Mouse (Mus musculus): ENCODE data around the gene Wfikkn1. TPM values are rescaled to one million over a fixed set of nuclear protein-coding genes. Genes with fewer than 3 reads are reported as not detected.

Gene Wfikkn1
- total RNA-seq, 4 experiments from 2014 or later, result 1.4 to 3.2 (median 1.5) TPM

DNA sequence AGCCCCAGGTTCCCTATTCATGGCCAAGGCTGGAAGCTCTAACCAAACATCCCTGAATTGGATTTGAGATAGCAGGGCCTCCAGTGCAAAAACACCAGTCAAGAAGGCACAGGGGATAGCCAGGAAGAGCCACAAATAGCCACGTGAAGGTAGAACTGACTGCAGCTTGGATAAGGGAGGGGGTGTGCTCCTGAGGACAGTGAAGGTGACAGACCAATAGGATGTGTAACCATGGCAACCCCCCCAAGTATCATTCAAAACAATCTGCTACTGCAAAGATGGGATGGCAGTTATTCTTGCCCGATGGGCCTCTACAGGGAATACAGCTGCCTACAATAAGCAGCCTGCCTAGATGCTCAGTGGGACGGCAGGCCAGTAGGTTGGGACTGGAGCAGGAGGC lies 43.1 kb downstream of the Wfikkn1 start:
- DNase-seq (ENCODE audit: low spot score in 2 of 2), result no peak

GRCm38 (mm10) chr17:25837076-25837410 lies 43.6 kb downstream of the Wfikkn1 start, which contains the start of gene Rhbdl1:
Rhbdl1 (minus strand) TSS chr17:25837295.
- peak in 1 of 2 experiments; percentile 84 for DNase-seq (ENCODE audit: low spot score in 2 of 2)

DNA sequence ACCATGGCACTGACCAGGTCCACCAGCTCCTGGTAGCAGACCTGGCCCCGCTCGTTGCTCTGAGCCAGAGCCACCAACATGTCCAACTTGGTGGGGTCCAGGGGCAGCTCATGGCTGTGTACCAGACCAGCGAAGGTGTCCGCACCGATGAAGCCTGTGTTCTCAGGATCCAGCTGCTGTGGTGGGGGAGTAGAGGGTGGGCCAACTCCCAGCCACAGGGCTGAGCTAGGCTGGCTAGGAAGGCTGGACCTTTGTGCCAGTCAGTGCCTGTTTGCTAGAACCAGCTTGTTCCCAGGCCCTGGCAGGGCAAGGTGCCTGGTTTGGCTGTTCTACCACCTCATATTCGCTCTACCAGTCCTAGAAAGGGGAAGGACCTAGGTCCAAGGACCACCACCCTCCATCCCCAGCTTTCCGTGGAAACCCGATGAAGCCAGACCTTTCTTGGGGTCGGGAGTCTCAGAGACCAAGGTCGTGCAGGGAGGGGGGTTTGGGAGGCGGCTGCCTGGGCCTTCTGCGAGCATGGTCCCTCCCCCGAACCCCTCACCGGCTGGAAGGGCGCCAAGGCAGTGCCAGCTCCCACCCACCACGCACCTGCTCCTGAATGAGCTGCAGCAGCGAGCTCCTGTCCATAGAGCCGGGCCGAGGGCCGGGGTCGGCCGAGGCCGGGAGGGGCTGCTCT lies 44.1 kb downstream of the Wfikkn1 start:
- DNase-seq (ENCODE audit: low spot score in 2 of 2), result peak in 1 of 2 experiments; percentile 42

- DNase-seq (ENCODE audit: low spot score in 2 of 2), result no peak
Measured at GRCm38 (mm10) chr17:25835816-25836215, 44.8 kb downstream of the Wfikkn1 start.

DNA sequence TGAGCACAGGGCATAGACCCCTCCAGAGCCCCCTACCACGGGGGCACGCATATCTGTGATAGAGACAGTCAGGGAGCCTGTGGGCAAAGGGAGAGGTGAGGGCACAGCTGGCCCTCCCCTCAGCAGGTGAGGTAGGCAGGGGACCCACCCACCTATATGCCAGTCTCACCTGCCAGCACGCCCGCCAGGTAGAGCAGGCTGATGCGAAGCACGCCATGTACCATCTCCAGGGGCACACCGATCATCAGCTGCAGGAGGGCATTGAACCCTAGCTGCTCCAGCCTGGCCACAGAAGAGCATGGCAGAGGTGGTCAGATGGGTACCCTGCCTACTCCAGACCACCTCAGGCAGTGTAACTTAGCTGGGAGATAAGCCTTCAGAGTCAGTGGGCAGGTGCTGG lies 45.4 kb downstream of the Wfikkn1 start:
- no peak for DNase-seq (ENCODE audit: low spot score in 2 of 2)

- no peak for DNase-seq (ENCODE audit: low spot score in 2 of 2)
Measured at GRCm38 (mm10) chr17:25834595-25835222, 45.9 kb downstream of the Wfikkn1 start.

- no peak for DNase-seq (ENCODE audit: low spot score in 2 of 2)
Measured at GRCm38 (mm10) chr17:25833961-25834594, 46.6 kb downstream of the Wfikkn1 start.

- peak in 1 of 2 experiments; percentile 87 for DNase-seq (ENCODE audit: low spot score in 2 of 2)
Measured at GRCm38 (mm10) chr17:25833291-25833663, 47.4 kb downstream of the Wfikkn1 start, which contains the start of gene Stub1. Stub1 (minus strand) TSS chr17:25833404.

GRCm38 (mm10) chr17:25832436-25833290 lies 48.0 kb downstream of the Wfikkn1 start:
- DNase-seq (ENCODE audit: low spot score in 2 of 2), result peak; percentile 97 to 99

DNA sequence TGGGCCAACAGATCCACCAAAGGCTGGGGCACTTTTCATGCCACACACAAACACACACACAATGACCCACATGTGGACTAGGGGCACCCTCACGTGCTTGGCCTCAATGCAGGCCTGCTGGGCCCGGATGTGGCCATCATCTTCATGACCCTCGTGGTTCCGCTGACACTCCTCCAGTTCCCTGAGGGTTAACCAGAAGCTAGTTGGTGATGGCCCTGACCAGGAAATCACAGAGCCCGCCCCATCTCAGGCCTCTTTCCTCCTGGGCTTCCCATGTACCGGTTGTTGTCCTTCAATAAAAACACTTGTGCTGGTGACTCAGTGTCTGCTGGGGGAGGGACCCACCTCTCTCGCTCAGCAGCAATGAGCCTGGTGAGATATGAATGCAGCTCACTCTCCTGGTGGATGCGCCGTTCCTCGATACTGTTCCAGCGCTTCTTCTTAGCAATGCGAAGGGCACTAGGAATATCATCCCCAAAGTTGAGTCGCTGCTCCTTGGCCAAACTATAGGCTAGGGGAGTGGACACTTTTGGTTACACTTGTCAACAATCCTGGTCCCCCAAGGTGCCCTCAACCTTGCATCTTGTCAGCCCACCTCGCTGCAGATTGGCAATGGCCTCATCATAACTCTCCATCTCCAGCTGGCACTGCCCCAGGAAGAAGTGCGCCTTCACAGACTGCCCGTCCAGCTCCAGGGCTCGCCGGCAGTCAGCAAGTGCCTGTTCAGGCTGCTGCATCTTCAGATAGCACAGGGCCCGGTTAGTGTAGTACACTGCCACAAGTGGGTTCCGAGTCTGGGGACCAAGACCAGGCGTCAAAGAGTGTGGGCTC lies 49.0 kb downstream of the Wfikkn1 start:
- no peak for DNase-seq (ENCODE audit: low spot score in 2 of 2)

DNA sequence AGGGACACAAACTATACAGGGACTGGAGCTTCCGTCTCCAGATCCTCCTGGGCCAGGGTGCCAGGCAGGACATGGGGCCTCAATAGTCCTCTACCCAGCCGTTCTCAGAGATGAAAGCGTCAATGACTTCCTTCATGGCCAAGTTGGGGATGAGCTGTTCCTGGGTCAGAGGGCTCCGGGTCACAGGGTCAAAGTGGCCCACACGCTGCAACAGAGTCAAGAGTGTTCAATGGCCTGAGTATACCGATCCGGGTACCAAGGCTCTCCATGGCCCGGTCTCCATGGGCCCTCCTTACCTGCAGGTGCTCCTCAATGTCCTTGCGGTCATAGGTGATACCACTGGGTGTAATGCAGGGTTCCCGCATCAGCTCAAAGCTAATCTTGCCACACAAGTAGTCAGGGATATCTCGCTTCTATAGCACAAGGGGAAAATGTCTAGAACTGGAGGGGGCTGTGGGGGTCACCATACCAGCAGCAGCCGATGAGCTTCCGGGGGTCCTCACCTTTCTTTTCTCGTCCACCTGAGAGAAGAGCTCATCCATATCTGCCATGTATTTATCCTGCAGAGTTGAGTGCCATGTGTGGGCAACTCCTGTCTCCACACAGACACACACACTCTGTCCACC lies 49.7 kb downstream of the Wfikkn1 start:
- no peak for DNase-seq (ENCODE audit: low spot score in 2 of 2)

DNA sequence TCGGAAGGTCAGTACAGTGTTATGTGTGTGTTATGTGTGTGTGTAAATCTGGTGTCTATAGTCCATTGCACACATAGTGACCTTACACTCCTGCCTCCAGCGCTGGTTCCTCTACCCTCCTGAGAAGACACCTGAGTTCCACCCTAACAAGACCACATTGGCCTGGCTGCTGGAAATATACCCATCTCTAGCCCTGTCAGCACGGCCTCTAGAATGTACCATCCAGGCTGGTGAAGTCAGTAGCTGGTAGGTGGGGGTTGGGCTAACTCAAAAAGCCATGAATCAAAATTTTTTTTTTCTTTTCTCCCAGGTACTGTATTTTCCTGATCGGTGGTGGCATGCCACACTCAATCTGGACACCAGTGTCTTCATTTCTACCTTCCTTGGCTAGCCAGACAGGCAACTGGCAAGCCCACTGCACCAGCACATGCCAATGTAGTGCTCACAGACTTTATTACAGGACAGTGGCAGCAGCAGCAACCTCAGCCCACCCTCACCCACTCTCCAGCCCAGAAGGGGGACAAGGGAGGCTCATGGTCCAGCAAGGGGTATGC lies 50.4 kb downstream of the Wfikkn1 start:
- no peak for DNase-seq (ENCODE audit: low spot score in 2 of 2)

- no peak for DNase-seq (ENCODE audit: low spot score in 2 of 2)
Measured at GRCm38 (mm10) chr17:25829558-25830017, 51.1 kb downstream of the Wfikkn1 start.

DNA sequence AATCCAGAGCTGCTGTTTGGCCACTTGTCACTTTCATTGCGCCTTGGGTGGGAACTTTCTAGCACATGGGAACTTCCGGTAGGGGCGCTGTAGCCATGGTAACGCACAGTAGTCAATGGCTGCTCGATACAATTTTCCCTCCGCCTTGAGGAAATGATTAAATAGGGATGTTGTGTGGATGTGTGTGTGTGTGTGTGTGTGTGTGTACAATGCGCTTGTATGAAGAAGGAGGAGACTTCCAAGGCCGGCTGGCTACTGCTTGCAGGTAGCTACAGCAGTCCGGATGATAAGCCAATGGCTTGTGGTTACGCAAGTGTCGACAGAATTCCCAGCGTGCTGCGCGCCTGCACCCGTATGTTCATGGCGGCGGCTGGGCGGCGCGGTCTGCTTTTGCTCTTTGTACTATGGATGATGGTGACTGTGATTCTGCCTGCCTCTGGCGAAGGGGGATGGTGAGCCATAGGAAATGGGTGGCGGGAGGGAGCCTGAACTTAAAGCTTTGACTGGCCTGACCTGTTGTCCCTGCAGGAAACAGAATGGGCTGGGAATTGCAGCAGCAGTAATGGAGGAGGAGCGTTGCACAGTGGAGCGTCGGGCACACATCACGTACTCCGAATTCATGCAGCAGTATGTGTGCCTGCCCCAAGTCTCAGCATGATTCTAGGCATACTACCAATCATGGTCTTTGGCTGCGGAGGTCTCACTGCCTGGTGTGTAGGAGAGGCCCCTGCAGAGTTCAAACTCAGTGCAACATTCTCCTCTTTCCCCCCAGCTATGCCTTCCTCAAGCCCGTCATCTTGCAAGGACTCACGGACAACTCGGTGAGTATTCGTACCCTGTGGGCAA lies 51.7 kb downstream of the Wfikkn1 start, which contains the start of gene Jmjd8:
Gene Jmjd8, plus strand, starts transcription at position 156 of the 846 bp plus-strand sequence.
- peak in 1 of 2 experiments; percentile 81 for DNase-seq (ENCODE audit: low spot score in 2 of 2)

- DNase-seq (ENCODE audit: low spot score in 2 of 2), result no peak
Measured at GRCm38 (mm10) chr17:25828223-25828594, 52.4 kb downstream of the Wfikkn1 start.

Measured in left cerebral cortex, adult 8-10 months (tissue).